Mouse (Mus musculus) ES-Bruce4 (cell line): ENCODE measurements around the gene Rassf1.

Source experiments
- CTCF ChIP-seq: IDR thresholded peaks from one replicate; pipeline ENCODE4 v1.8.1; 2011; ENCODE audit warnings: low read depth, low read length
- EP300 ChIP-seq: IDR thresholded peaks from 2 replicates; pipeline ENCODE4 v1.6.1; 2011; ENCODE audit warnings: low read depth, low read length; ENCODE audit not compliant: insufficient read depth
- POLR2A ChIP-seq: IDR thresholded peaks from one replicate; pipeline ENCODE4 v1.8.1; 2011; ENCODE audit warnings: low read length; ENCODE audit not compliant: insufficient read depth

GRCm38 (mm10) chr9:107551117-107551889, at the start of gene Rassf1:
- TF ChIP-seq CTCF (no peak), EP300 (no peak), POLR2A (no peak)
